Comparison of ENCODE assay signal across 8 mouse cellular contexts in genomic region chr14:60634877-60635771, GRCm38 (mm10). TPM values are rescaled to one million over a fixed set of nuclear protein-coding genes. Genes with fewer than 3 reads are reported as not detected.
A peak's percentile ranks its signal among the peaks of the same experiment; 100 is the strongest.
DNase-seq lines count a peak whose midpoint lies in the region; ATAC-seq and TF ChIP-seq lines count a peak whose summit lies in the region.

No protein-coding gene starts in this region.

- no peaks in the 10 kb centered on the region for H3K9me3 ChIP-seq in forebrain, embryonic 12.5 days
- H3K9me3 ChIP-seq in hindbrain, embryonic 10.5 days, result no peaks in the 10 kb centered on the region
- no peaks in the 10 kb centered on the region for H3K9me3 ChIP-seq in limb, embryonic 15.5 days
- H3K9me3 ChIP-seq in midbrain, embryonic 15.5 days, result no peaks in the 10 kb centered on the region

- peak; percentile 83 for DNase-seq in adrenal gland, postnatal 14 days
- no peak for DNase-seq in adrenal gland, adult 8-10 months
- no peak for DNase-seq in Patski (ENCODE audit: low read depth, low spot score)
- DNase-seq in hindbrain, embryonic 10.5 days (ENCODE audit: low spot score), result no peak
- peak; percentile 57 for DNase-seq in thymus, postnatal 14 days

- peaks cover 39% of the 10 kb centered on the region for H3K27me3 ChIP-seq in Patski
- no peaks in the 10 kb centered on the region for H3K27me3 ChIP-seq in forebrain, embryonic 12.5 days
- 0 out of 2 replicates have a peak, but pooled peaks cover 3% of the 10 kb centered on the region for H3K27me3 ChIP-seq in hindbrain, embryonic 10.5 days (ENCODE audit: insufficient read depth, poor library complexity, severe bottlenecking)
- H3K27me3 ChIP-seq in limb, embryonic 15.5 days, result peaks cover 31% of the 10 kb centered on the region
- H3K27me3 ChIP-seq in midbrain, embryonic 15.5 days (replicated peaks), result no peaks in the 10 kb centered on the region

- peak; percentile 53 for ATAC-seq in Patski
- ATAC-seq in forebrain, embryonic 12.5 days (ENCODE audit: low FRiP score), result no peak
- peak; percentile 36; the same call in 1 of the 2 replicates for ATAC-seq in limb, embryonic 15.5 days (ENCODE audit: insufficient number of reproducible peaks, low FRiP score, low TSS enrichment, low read depth)
- peak; percentile 35; the same call in 1 of the 2 replicates for ATAC-seq in midbrain, embryonic 15.5 days (replicated peaks)

- in situ Hi-C loops in Patski (cut with MboI; ENCODE audit: low pct_unique_long_range_greater_than_20kb), result no loop called here

- H3K4me2 ChIP-seq in forebrain, embryonic 12.5 days, result peak overlapping the region; percentile 81
- peak overlapping the region; percentile 100 for H3K4me2 ChIP-seq in limb, embryonic 15.5 days
- peak overlapping the region; percentile 99 for H3K4me2 ChIP-seq in midbrain, embryonic 15.5 days

- POLR2A ChIA-PET in Patski (lab: Charles Lee), result no interaction called here

- peaks cover 59% of the 10 kb centered on the region for H3K4me1 ChIP-seq in forebrain, embryonic 12.5 days
- peaks cover 70% of the 10 kb centered on the region for H3K4me1 ChIP-seq in hindbrain, embryonic 10.5 days (replicated peaks)
- peaks cover 34% of the 10 kb centered on the region for H3K4me1 ChIP-seq in limb, embryonic 15.5 days
- H3K4me1 ChIP-seq in midbrain, embryonic 15.5 days, result peaks cover 37% of the 10 kb centered on the region

- TF ChIP-seq CTCF in Patski (IDR thresholded peaks at IDR 0.05), result no peak

- WGBS in forebrain, embryonic 12.5 days, result under 1% methylated on average over 45 of the region's 45 CpGs
- under 1% methylated on average over 45 of the region's 45 CpGs for WGBS in hindbrain, embryonic 10.5 days
- under 1% methylated on average over 45 of the region's 45 CpGs for WGBS in limb, embryonic 15.5 days
- WGBS in midbrain, embryonic 15.5 days, result under 1% methylated on average over 45 of the region's 45 CpGs

- H3K27ac ChIP-seq in forebrain, embryonic 12.5 days, result peak overlapping the region; percentile 92
- peak overlapping the region; percentile 95 for H3K27ac ChIP-seq in hindbrain, embryonic 10.5 days
- H3K27ac ChIP-seq in limb, embryonic 15.5 days, result peak overlapping the region; percentile 59; the same call in 1 of the 2 replicates
- peak overlapping the region; percentile 53 for H3K27ac ChIP-seq in midbrain, embryonic 15.5 days

- peak overlapping the region; percentile 88 for H3K9ac ChIP-seq in forebrain, embryonic 12.5 days
- H3K9ac ChIP-seq in limb, embryonic 15.5 days, result peak overlapping the region; percentile 58
- H3K9ac ChIP-seq in midbrain, embryonic 15.5 days, result peak overlapping the region; percentile 57

- CTCF ChIA-PET in Patski (lab: Charles Lee), result no interaction called here

- peak overlapping the region; percentile 85 for H3K4me3 ChIP-seq in forebrain, embryonic 12.5 days (replicated peaks)
- H3K4me3 ChIP-seq in hindbrain, embryonic 10.5 days, result peak overlapping the region; percentile 83
- H3K4me3 ChIP-seq in limb, embryonic 15.5 days, result peak overlapping the region; percentile 61
- peak overlapping the region; percentile 74 for H3K4me3 ChIP-seq in midbrain, embryonic 15.5 days

- peaks cover 8% of the 10 kb centered on the region; the same call in 1 of the 2 replicates for H3K36me3 ChIP-seq in forebrain, embryonic 12.5 days (replicated peaks)
- H3K36me3 ChIP-seq in hindbrain, embryonic 10.5 days, result peaks cover 34% of the 10 kb centered on the region
- H3K36me3 ChIP-seq in limb, embryonic 15.5 days, result no peaks in the 10 kb centered on the region
- no peaks in the 10 kb centered on the region for H3K36me3 ChIP-seq in midbrain, embryonic 15.5 days (replicated peaks)

RNA-seq across cellular contexts. Expression of gene Spata13, which starts 1.3 kb away (rescaled TPM):
- total RNA-seq in adrenal gland, postnatal 14 days (2021), result 110 and 120 TPM in 2 replicates
- total RNA-seq in adrenal gland, adult 8-10 months (2022), result 100 to 1,000 TPM; 152 to 256 (median 184) TPM
- 2.9 TPM for polyA plus RNA-seq in Patski (2021)
- polyA plus RNA-seq in forebrain, embryonic 12.5 days (2016; fragmentation: Nextera tagmentation; extraction: Ambion mirVana), result 121 and 128 TPM in 2 replicates
- 56.7 and 66.0 TPM in 2 replicates for polyA plus RNA-seq in hindbrain, embryonic 10.5 days (2016; fragmentation: Nextera tagmentation; extraction: Ambion mirVana)
- 10.0 and 13.7 TPM in 2 replicates for polyA plus RNA-seq in limb, embryonic 15.5 days (2015; fragmentation: Nextera tagmentation; extraction: Ambion mirVana)
- 20.7 and 21.7 TPM in 2 replicates for polyA plus RNA-seq in midbrain, embryonic 15.5 days (2015; fragmentation: Nextera tagmentation; extraction: Ambion mirVana)

Comparison
In these comparisons a context has a peak if more than half of its experiments do, and no peak if none do; other contexts are left out.
1. DNase-seq: peak in adrenal gland, postnatal 14 days (single experiment) and thymus, postnatal 14 days (single experiment); none in adrenal gland, adult 8-10 months (single experiment), Patski (single experiment) and hindbrain, embryonic 10.5 days (single experiment).
2. Peak in every context shown above with its lines, with median percentiles within 50 percentile points of each other: H3K27ac ChIP-seq, H3K4me2 ChIP-seq, H3K4me3 ChIP-seq and H3K9ac ChIP-seq.